Mouse (Mus musculus) activated CD4-positive, CD25-positive, alpha-beta regulatory T cell, adult 9 weeks (primary cell): ENCODE measurements around the gene Vmn1r48. TPM values are rescaled to one million over a fixed set of nuclear protein-coding genes. Genes with fewer than 3 reads are reported as not detected.

Experiments
- polyA plus RNA-seq: library from polyadenylated mRNA; unstranded; fragments of 100-300 nt; shearing (Covaris generic); gene quantifications from one replicate; pipeline ENCODE4 v1.2.1, GENCODE M21; 2017

Gene Vmn1r48
- not detected for polyA plus RNA-seq

GRCm38 (mm10) chr6:90036741-90037140 lies at the start of gene Vmn1r48:
Gene Vmn1r48, minus strand, starts transcription at chr6:90036841.

GRCm38 (mm10) chr6:90078406-90078805 lies 41.8 kb upstream of the Vmn1r48 start, which contains the start of gene Vmn1r49:
Gene Vmn1r49, minus strand, starts transcription at chr6:90078506.

GRCm38 (mm10) chr6:90015847-90016246 lies 20.8 kb downstream of the Vmn1r48 start, which contains the start of gene Vmn1r47:
Gene Vmn1r47, plus strand, starts transcription at chr6:90016147.

Other genes with a start within 250 kb of the Vmn1r48 start
- gene Vmn1r42, start 160.4 kb downstream of the Vmn1r48 start, polyA plus RNA-seq, result not detected
- not detected for gene Vmn1r43, start 160.4 kb downstream of the Vmn1r48 start, polyA plus RNA-seq
- not detected for gene Vmn1r44, start 153.2 kb downstream of the Vmn1r48 start, polyA plus RNA-seq
- gene Vmn1r45, start 96.2 kb downstream of the Vmn1r48 start, polyA plus RNA-seq, result not detected
- not detected for gene Vmn1r46, start 67.5 kb downstream of the Vmn1r48 start, polyA plus RNA-seq
- not detected for gene Vmn1r47, start 20.7 kb downstream of the Vmn1r48 start, polyA plus RNA-seq
- gene Vmn1r49, start 41.7 kb upstream of the Vmn1r48 start, polyA plus RNA-seq, result not detected
- not detected for gene Vmn1r50, start 64.6 kb upstream of the Vmn1r48 start, polyA plus RNA-seq
- gene Vmn1r51, start 85.8 kb upstream of the Vmn1r48 start, polyA plus RNA-seq, result not detected
- gene Vmn1r52, start 138.0 kb upstream of the Vmn1r48 start, polyA plus RNA-seq, result not detected
- gene V1ra8, start 166.0 kb upstream of the Vmn1r48 start, polyA plus RNA-seq, result not detected
- not detected for gene Vmn1r53, start 187.6 kb upstream of the Vmn1r48 start, polyA plus RNA-seq
- not detected for gene Vmn1r54, start 209.5 kb upstream of the Vmn1r48 start, polyA plus RNA-seq